Mouse (Mus musculus) gastrocnemius, postnatal 25 days (tissue): ENCODE data around the gene Gm3371. TPM values are rescaled to one million over a fixed set of nuclear protein-coding genes. Genes with fewer than 3 reads are reported as not detected.
"Not testable (repeated sequence)": the region's sequence is repeated elsewhere in the genome, so short reads cannot be mapped to it uniquely, and the experiment has no call there.

ENCODE experiments used
- DNase-seq: peaks from one replicate; pipeline ENCODE4 v3.0.0; 2022
- long read RNA-seq, 2 experiments: library from polyadenylated mRNA; stranded (forward); transcript quantifications; one replicate each; pipeline ENCODE4 v2.0.0; 2021
- total RNA-seq, 2 experiments: library from RNA; stranded (reverse); gene quantifications; 1 replicate in 1 of 2; 2 replicates in 1 of 2; pipeline ENCODE4 v1.2.3; 2021

Gm3371 gene
- total RNA-seq: not detected
- long read RNA-seq, experiment 1: 0 reads
- long read RNA-seq, experiment 2: 0 reads

- not testable (repeated sequence) for DNase-seq
Measured at GRCm38 (mm10) chr14:44410588-44410987, at the start of gene Gm3371. Gene Gm3371 (minus strand): TSS chr14:44410688.

- DNase-seq: not testable (repeated sequence)
Measured at GRCm38 (mm10) chr14:44433335-44433734, 22.8 kb upstream of the Gm3371 start, which contains the start of gene Gm8232. Gene Gm8232 (plus strand): TSS chr14:44433635.

- not testable (repeated sequence) for DNase-seq
Measured at GRCm38 (mm10) chr14:44384233-44384632, 26.3 kb downstream of the Gm3371 start.

- not testable (repeated sequence) for DNase-seq
Measured at GRCm38 (mm10) chr14:44365057-44365456, 45.4 kb downstream of the Gm3371 start, which contains the start of gene Gm8229. Gene Gm8229 (plus strand): TSS chr14:44365357.

- DNase-seq: not testable (repeated sequence)
Measured at GRCm38 (mm10) chr14:44362301-44362700, 48.2 kb downstream of the Gm3371 start.

GRCm38 (mm10) chr14:44361416-44361815 is 49.1 kb downstream of the Gm3371 start:
- DNase-seq: not testable (repeated sequence)

Other genes starting within 250 kb of the Gm3371 start
- gene Gm8212, start 213.0 kb downstream of the Gm3371 start, total RNA-seq: not detected
- gene 4930503E14Rik, start 197.4 kb downstream of the Gm3371 start, total RNA-seq: not detected
- not detected for gene Gm8220, start 125.1 kb downstream of the Gm3371 start, total RNA-seq
- not detected for gene Gm5930, start 72.1 kb downstream of the Gm3371 start, total RNA-seq
- gene Gm8229, start 45.3 kb downstream of the Gm3371 start, total RNA-seq: not detected
- gene Gm8232, start 22.9 kb upstream of the Gm3371 start, total RNA-seq: not detected
- not detected for gene BC061237, start 81.8 kb upstream of the Gm3371 start, total RNA-seq
- not detected for gene Gm17093, start 107.6 kb upstream of the Gm3371 start, total RNA-seq
- gene Gm8247, start 172.5 kb upstream of the Gm3371 start, total RNA-seq: not detected
- not detected for gene Gm5624, start 217.2 kb upstream of the Gm3371 start, total RNA-seq